Mouse (Mus musculus) embryonic fibroblast, embryonic 13.5 days (primary cell): ENCODE results near the gene Anxa5. TPM values are rescaled to one million over a fixed set of nuclear protein-coding genes. Genes with fewer than 3 reads are reported as not detected.

ENCODE experiments used
- H3K27ac ChIP-seq: 2 replicates; pipeline ENCODE4 v1.5.1; 2012; ENCODE audit warnings: low read length, control low read depth, inconsistent platforms; ENCODE audit not compliant: insufficient read depth
- H3K4me1 ChIP-seq: 2 replicates; pipeline ENCODE4 v1.6.1; 2011; ENCODE audit warnings: low read length; ENCODE audit not compliant: control insufficient read depth, insufficient read depth
- H3K4me3 ChIP-seq: 2 replicates; pipeline ENCODE4 v1.5.1; 2011; ENCODE audit warnings: mild to moderate bottlenecking, control low read depth, low read length; ENCODE audit not compliant: insufficient read depth
- CTCF ChIP-seq: IDR thresholded peaks from 2 replicates; pipeline ENCODE4 v1.5.1; 2011; ENCODE audit warnings: mild to moderate bottlenecking, control low read depth, low read length, moderate library complexity, borderline replicate concordance; ENCODE audit not compliant: insufficient read depth
- POLR2A ChIP-seq: IDR thresholded peaks from 2 replicates; pipeline ENCODE4 v1.6.1; 2011; ENCODE audit warnings: low read depth, mild to moderate bottlenecking, control low read depth, low read length, moderate library complexity
- polyA plus RNA-seq: library from polyadenylated mRNA; stranded (reverse); fragments of >200 nt; gene quantifications from 2 replicates; pipeline ENCODE4 v1.2.4, GENCODE M21; 2011; ENCODE audit warnings: low read depth; ENCODE audit not compliant: missing spikeins, insufficient read length

The Anxa5 gene
- polyA plus RNA-seq, 1 experiment: 593 TPM

GRCm38 (mm10) chr3:36455124-36455523, 20.6 kb downstream of the Anxa5 start:
- TF ChIP-seq CTCF (no peak), POLR2A (no peak)
- Histone ChIP-seq H3K27ac (no peak overlapping the region), H3K4me1 (peaks cover 18% of the 10 kb centered on the region), H3K4me3 (no peak overlapping the region)

DNA sequence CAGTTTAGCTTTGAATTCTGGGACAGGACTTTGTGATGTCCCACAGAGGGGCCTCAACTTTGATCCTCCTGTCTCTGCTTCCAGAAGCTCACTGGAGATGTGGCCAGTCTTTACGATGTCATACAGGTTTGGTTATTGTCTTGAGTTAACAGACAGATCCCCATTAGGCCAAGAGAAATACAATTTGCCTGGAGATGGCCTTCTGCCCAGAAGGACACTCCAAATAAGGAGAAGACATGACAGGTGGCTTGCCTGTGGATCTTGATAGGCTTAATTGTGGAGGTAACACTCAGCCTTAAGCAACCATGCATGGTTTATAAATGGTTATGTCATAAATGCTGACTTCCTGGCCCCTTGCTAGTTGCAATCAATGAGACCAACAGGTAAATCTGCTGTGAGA, 23.2 kb downstream of the Anxa5 start:
- Histone ChIP-seq H3K4me3 (no peak overlapping the region), H3K4me1 (peaks cover 25% of the 10 kb centered on the region), H3K27ac (peak overlapping the region; percentile 24; the same call in 1 of the 2 replicates)
- TF ChIP-seq POLR2A: no peak
- TF ChIP-seq CTCF: no peak

- Histone ChIP-seq H3K4me3 (no peak overlapping the region), H3K4me1 (peaks cover 23% of the 10 kb centered on the region), H3K27ac (peak overlapping the region; percentile 88)
- no peak; the same call in 1 of the 2 replicates for TF ChIP-seq POLR2A
- no peak for TF ChIP-seq CTCF
These were observed 26.2 kb downstream of the Anxa5 start for GRCm38 (mm10) chr3:36449292-36450165.

- Histone ChIP-seq H3K4me1 (peaks cover 17% of the 10 kb centered on the region), H3K4me3 (no peak overlapping the region), H3K27ac (no peak overlapping the region)
- TF ChIP-seq CTCF: no peak
- no peak for TF ChIP-seq POLR2A
These were observed 28.8 kb downstream of the Anxa5 start for GRCm38 (mm10) chr3:36446918-36447317.

GRCm38 (mm10) chr3:36446506-36446905, 29.2 kb downstream of the Anxa5 start:
- Histone ChIP-seq H3K27ac (no peak overlapping the region), H3K4me1 (peaks cover 17% of the 10 kb centered on the region), H3K4me3 (no peak overlapping the region)
- no peak for TF ChIP-seq CTCF
- no peak for TF ChIP-seq POLR2A

- no peak overlapping the region for H3K4me3 ChIP-seq
- H3K27ac ChIP-seq: no peak overlapping the region
- TF ChIP-seq POLR2A (no peak), CTCF (no peak)
- H3K4me1 ChIP-seq: peaks cover 16% of the 10 kb centered on the region
These were observed 29.7 kb downstream of the Anxa5 start for GRCm38 (mm10) chr3:36446041-36446440.

GRCm38 (mm10) chr3:36442426-36442825, 33.3 kb downstream of the Anxa5 start:
- Histone ChIP-seq H3K4me3 (no peak overlapping the region), H3K4me1 (peaks cover 3% of the 10 kb centered on the region), H3K27ac (no peak overlapping the region)
- 0 out of 2 replicates have a peak, but pooled peaks have one; percentile 2 for TF ChIP-seq CTCF
- no peak for TF ChIP-seq POLR2A

DNA sequence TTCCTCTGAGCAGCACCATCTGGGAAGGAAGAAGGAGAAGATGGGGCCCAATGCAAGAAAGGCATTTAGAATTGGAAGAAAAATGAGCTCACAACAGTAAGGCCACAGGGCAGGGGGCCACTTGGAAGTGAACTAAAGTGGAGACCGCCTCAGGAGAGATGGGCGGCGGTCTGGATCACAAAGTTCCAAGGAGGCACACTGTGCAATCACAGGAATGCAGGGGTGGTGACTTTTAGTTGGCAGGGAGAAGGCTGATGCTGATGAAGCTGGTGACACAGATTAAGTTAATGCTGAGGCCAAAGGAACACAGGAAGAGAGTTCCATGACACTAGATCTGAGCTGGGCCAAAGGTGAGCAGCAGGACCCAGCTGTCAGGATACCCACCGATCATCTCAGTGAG, 35.4 kb downstream of the Anxa5 start:
- TF ChIP-seq CTCF (no peak), POLR2A (no peak)

DNA sequence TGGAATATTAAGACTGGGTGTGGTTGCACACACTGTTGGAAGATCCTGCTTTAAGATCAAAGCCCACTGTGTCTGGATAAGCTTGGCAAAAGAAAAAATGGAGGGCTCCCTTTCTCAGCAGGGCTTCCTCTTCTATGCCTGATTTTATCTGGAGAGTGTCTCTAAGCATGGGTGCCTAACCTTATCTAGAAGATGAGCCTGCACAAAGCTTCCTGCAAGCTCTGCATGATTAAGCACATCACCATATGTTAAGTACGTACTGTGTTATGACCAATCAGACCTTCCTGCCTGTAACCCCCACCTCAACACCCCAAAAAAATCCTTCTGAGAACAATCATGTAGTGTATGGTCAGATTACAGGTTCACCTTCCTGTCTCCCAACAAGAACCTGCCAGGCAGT, 45.3 kb downstream of the Anxa5 start:
- no peak for TF ChIP-seq CTCF

More for the DNA sequence above, 35.4 kb downstream of the Anxa5 start:
- peaks cover 3% of the 10 kb centered on the region for H3K4me1 ChIP-seq
- no peak overlapping the region for H3K4me3 ChIP-seq
- H3K27ac ChIP-seq: no peak overlapping the region

DNA sequence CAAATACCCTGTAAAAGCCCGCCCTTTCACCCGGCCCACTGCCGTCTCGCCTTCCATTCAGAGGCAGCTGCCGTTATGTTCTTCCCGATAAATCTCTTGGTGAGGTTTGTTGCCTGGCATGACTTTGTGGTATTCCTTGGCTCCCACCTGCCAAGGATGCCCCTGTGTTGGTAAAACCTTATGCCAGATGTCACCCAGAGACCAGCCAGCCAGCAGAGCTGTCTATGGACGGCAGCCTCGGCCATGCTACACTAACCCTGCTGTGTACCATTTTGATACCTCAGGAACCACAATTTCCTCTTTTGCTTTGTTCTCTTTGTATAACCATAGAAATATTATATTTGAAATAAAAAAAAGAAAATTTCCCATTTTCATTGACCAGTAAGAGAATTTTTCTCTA, 48.3 kb downstream of the Anxa5 start:
- Histone ChIP-seq H3K27ac (no peak overlapping the region), H3K4me3 (no peak overlapping the region), H3K4me1 (no peaks in the 10 kb centered on the region)
- TF ChIP-seq CTCF: no peak
- TF ChIP-seq POLR2A: no peak

More for the DNA sequence above, 45.3 kb downstream of the Anxa5 start:
- no peaks in the 10 kb centered on the region for H3K4me1 ChIP-seq
- H3K4me3 ChIP-seq: no peak overlapping the region
- H3K27ac ChIP-seq: no peak overlapping the region
